Mouse (Mus musculus) myocyte (in vitro differentiated cells): ENCODE data around the gene Efcab9.

Experiments used
- CEBPB ChIP-seq: IDR thresholded peaks from 2 replicates; pipeline ENCODE4 v1.6.1; 2011; ENCODE audit warnings: mild to moderate bottlenecking, moderate library complexity; ENCODE audit not compliant: poor library complexity, insufficient read depth, severe bottlenecking
- E2F4 ChIP-seq: IDR thresholded peaks from one replicate; pipeline ENCODE4 v1.6.1; 2011; ENCODE audit warnings: mild to moderate bottlenecking, control low read depth, moderate library complexity; ENCODE audit not compliant: insufficient read depth
- MAX ChIP-seq: IDR thresholded peaks from one replicate; pipeline ENCODE4 v1.6.1; 2011; ENCODE audit warnings: low read depth, mild to moderate bottlenecking, control low read depth
- MYOD1 ChIP-seq, 3 experiments: IDR thresholded peaks; one replicate each; pipeline ENCODE4 v1.6.1; 2011; ENCODE audit warnings: control low read depth in 2 of 3, low read depth in 2 of 3, mild to moderate bottlenecking in 2 of 3, moderate library complexity in 1 of 3; ENCODE audit not compliant: insufficient read length in 2 of 3, control insufficient read depth in 1 of 3
- MYOG ChIP-seq, 3 experiments: IDR thresholded peaks; one replicate each; pipeline ENCODE4 v1.6.1; 2011; ENCODE audit warnings: control low read depth in 2 of 3, low read depth in 2 of 3, mild to moderate bottlenecking in 2 of 3; ENCODE audit not compliant: insufficient read length in 2 of 3, control insufficient read depth in 1 of 3, insufficient read depth in 1 of 3
- POLR2A ChIP-seq: IDR thresholded peaks from one replicate; pipeline ENCODE4 v1.6.1; 2011; ENCODE audit warnings: low read depth, mild to moderate bottlenecking, control low read depth, moderate library complexity; ENCODE audit not compliant: insufficient read length
- POLR2AphosphoS2 ChIP-seq: IDR thresholded peaks from one replicate; pipeline ENCODE4 v1.6.1; 2011; ENCODE audit warnings: low read depth, control low read depth; ENCODE audit not compliant: insufficient read length
- SRF ChIP-seq: IDR thresholded peaks from one replicate; pipeline ENCODE4 v1.6.1; 2011; ENCODE audit warnings: low read depth; ENCODE audit not compliant: control insufficient read depth, insufficient read length
- TCF12 ChIP-seq: IDR thresholded peaks from one replicate; pipeline ENCODE4 v1.6.1; 2011; ENCODE audit warnings: mild to moderate bottlenecking, control low read depth; ENCODE audit not compliant: poor library complexity, insufficient read depth, severe bottlenecking
- USF1 ChIP-seq: IDR thresholded peaks from one replicate; pipeline ENCODE4 v1.6.1; 2011; ENCODE audit warnings: low read depth, mild to moderate bottlenecking, control low read depth, moderate library complexity

- TF ChIP-seq SRF (no peak), POLR2A (no peak), POLR2AphosphoS2 (no peak), MYOG (IDR thresholded peaks at IDR 0.05; ENCODE audit: control insufficient read depth in 1 of 3, insufficient read depth in 1 of 3, insufficient read length in 2 of 3, low read depth in 2 of 3) (no peak), CEBPB (no peak), USF1 (no peak), MAX (no peak), MYOD1 (IDR thresholded peaks at IDR 0.05; ENCODE audit: control insufficient read depth in 1 of 3, insufficient read length in 2 of 3, low read depth in 2 of 3) (no peak), TCF12 (no peak), E2F4 (no peak)
Measured at GRCm38 (mm10) chr11:32534453-32535075, 2.7 kb upstream of the Efcab9 start.
